Mouse (Mus musculus) hindbrain, embryonic 15.5 days (tissue): ENCODE measurements around the gene Eng. TPM values are rescaled to one million over a fixed set of nuclear protein-coding genes. Genes with fewer than 3 reads are reported as not detected.

Experiments used
- ATAC-seq: fragments of 200-750 bp; cut with Nextera tagmentation; 2 replicates; pipeline ENCODE4 v1.8.0; 2017; ENCODE audit warnings: low read depth, moderate number of reproducible peaks, moderate TSS enrichment; ENCODE audit not compliant: low FRiP score
- H3K27ac ChIP-seq: fragments of 300-500 bp; sonication (generic); replicated peaks from 2 replicates; pipeline ENCODE4 v1.5.1; 2015; ENCODE audit warnings: mild to moderate bottlenecking, inconsistent platforms
- H3K27me3 ChIP-seq: fragments of 300-500 bp; sonication (generic); 2 replicates; pipeline ENCODE4 v1.6.1; 2015; ENCODE audit warnings: control low read depth, inconsistent platforms
- H3K36me3 ChIP-seq: fragments of 300-500 bp; sonication (generic); 2 replicates; pipeline ENCODE4 v1.6.1; 2015; ENCODE audit warnings: control low read depth, inconsistent platforms
- H3K4me1 ChIP-seq: fragments of 300-500 bp; sonication (generic); replicated peaks from 2 replicates; pipeline ENCODE4 v1.6.1; 2015; ENCODE audit warnings: control low read depth, inconsistent platforms
- H3K4me2 ChIP-seq: fragments of 300-500 bp; sonication (generic); 2 replicates; pipeline ENCODE4 v1.6.1; 2015; ENCODE audit warnings: moderate library complexity, mild to moderate bottlenecking, inconsistent platforms
- H3K4me3 ChIP-seq: fragments of 300-500 bp; sonication (generic); 2 replicates; pipeline ENCODE4 v1.5.1; 2015; ENCODE audit warnings: mild to moderate bottlenecking, inconsistent platforms
- H3K9ac ChIP-seq: fragments of 300-500 bp; sonication (generic); 2 replicates; pipeline ENCODE4 v1.6.1; 2015; ENCODE audit warnings: inconsistent platforms
- H3K9me3 ChIP-seq: fragments of 300-500 bp; sonication (generic); 2 replicates; pipeline ENCODE4 v1.6.1; 2016; ENCODE audit warnings: control low read depth, inconsistent platforms
- WGBS: fragments of 180-500 bp; shearing (Covaris S2); methylation state at CpG from one replicate; pipeline ENCODE4 v1.1.7; 2015; 5-methylcytosine and 5-hydroxymethylcytosine counted together
- polyA plus RNA-seq: library from polyadenylated mRNA; unstranded; fragments of >200 nt; fragmentation: Nextera tagmentation; extraction: Ambion mirVana; gene quantifications from 2 replicates; pipeline ENCODE4 v1.2.1, GENCODE M21; 2015

Eng gene
- polyA plus RNA-seq, 1 experiment from 2014 or later, result 33.9 TPM

DNA sequence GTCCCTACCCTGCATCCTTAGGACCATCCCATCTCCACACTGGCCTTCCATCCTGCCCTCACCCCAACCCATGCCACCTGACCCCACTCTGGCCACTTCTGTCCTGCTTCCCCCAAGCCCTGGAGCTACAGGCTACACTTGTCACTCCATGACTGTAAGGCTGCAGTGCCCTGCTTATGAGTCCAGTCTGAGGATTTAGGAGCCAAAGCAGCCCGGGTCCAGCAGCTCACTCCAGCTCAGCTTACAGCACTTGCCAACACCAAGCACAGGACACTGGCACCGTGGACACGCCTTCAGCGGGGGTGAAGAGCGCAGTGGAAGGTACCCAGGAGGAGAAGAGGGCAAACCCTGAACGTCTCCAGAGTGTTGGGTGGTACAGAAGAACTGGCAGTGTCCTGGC lies 60.6 kb downstream of the Eng start:
- ATAC-seq, result no peak
- Histone ChIP-seq H3K9ac (no peak overlapping the region), H3K36me3 (peaks cover 65% of the 10 kb centered on the region), H3K4me1 (peaks cover 15% of the 10 kb centered on the region), H3K4me3 (no peak overlapping the region), H3K9me3 (no peaks in the 10 kb centered on the region), H3K27me3 (no peaks in the 10 kb centered on the region), H3K4me2 (no peak overlapping the region), H3K27ac (no peak overlapping the region)
- WGBS, result 94% methylated on average over 6 of the region's 6 CpGs

DNA sequence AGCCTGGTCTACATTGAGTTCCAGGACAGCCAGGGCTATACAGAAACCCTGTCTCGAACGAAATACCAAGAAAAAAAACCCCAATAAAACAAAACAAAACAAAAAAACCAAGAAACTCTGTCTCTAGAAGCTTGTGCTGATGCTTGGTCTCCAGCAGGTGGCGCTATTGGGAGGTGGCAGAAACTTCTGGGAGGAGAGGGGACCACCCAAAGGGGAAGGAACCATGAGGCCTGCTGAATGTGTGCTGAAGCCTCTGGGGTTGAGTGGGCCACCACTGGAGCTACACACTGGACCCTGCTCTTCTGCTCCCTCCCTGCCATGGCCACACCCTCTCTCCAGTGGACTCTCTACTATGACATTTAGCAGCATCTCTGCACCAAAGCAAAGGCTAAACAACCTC lies 62.2 kb downstream of the Eng start:
- 39% methylated on average over 3 of the region's 3 CpGs for WGBS
- H3K4me1 ChIP-seq, result peaks cover 16% of the 10 kb centered on the region
- no peaks in the 10 kb centered on the region for H3K27me3 ChIP-seq
- no peak overlapping the region for H3K9ac ChIP-seq
- no peaks in the 10 kb centered on the region for H3K9me3 ChIP-seq
- no peak overlapping the region for H3K4me2 ChIP-seq
- H3K4me3 ChIP-seq, result no peak overlapping the region
- no peak overlapping the region for H3K27ac ChIP-seq
- ATAC-seq, result no peak
- H3K36me3 ChIP-seq, result peaks cover 59% of the 10 kb centered on the region

DNA sequence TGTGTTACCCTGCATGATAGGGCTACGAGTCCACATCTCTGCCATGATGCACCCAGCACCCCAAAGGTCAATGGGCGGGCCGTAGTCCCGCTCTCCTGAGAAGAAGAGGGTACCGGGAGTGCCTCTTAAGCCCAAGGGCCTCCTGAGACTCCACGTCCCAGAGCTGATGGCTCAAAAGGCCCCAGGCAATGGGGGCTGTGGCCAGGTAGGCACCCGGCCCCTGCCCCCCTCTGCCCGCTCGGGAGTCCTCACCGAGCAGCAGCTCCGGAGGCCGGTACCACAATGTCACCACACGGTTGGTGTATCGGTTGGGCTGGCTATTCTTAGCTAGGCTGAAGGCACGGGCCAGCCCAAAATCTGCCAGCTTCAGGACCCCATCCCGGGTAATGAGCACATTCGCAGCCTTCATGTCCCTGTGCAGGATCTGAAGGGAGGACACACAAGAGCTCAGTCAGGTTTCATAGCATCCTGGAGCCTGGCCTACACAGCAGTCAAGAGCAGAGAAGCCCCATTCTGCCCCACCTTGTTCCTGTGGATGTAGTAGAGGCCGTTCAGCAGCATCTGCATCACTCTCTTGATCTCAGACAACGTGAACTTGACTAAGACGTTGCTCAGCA lies 63.2 kb downstream of the Eng start:
- peaks cover 51% of the 10 kb centered on the region for H3K36me3 ChIP-seq
- H3K27ac ChIP-seq, result no peak overlapping the region
- H3K4me1 ChIP-seq, result peaks cover 26% of the 10 kb centered on the region
- no peaks in the 10 kb centered on the region for H3K27me3 ChIP-seq
- no peak overlapping the region for H3K9ac ChIP-seq
- no peak for ATAC-seq
- H3K4me2 ChIP-seq, result no peak overlapping the region
- H3K4me3 ChIP-seq, result no peak overlapping the region
- H3K9me3 ChIP-seq, result no peaks in the 10 kb centered on the region
- WGBS, result 93% methylated on average over 20 of the region's 20 CpGs

DNA sequence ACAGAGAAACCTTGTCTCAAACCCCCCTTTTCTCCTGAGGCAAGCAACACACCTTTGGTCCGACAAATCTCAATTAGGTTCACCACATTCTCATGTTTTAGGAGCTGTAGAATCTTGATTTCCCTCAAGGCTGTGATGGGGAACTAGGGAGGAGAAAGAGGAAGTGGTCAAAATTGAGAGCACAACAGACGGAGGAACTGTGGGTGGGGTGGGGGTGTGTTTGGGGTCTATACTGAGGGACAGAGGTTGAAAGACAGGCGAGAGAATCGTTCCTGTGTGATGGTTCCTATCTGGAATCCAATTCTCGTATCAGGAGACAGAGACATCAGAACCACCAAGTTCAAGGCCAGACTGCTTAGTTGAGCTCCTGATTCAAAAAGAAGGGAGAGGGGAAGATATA lies 64.0 kb downstream of the Eng start:
- Histone ChIP-seq H3K9ac (no peak overlapping the region), H3K36me3 (peaks cover 43% of the 10 kb centered on the region), H3K4me1 (peaks cover 30% of the 10 kb centered on the region), H3K27ac (no peak overlapping the region), H3K9me3 (no peaks in the 10 kb centered on the region), H3K4me2 (no peak overlapping the region), H3K27me3 (no peaks in the 10 kb centered on the region), H3K4me3 (no peak overlapping the region)
- no peak for ATAC-seq
- 89% methylated on average over 5 of the region's 5 CpGs for WGBS

GRCm38 (mm10) chr2:32711301-32712056 lies 65.1 kb downstream of the Eng start:
- 29% methylated on average over 9 of the region's 9 CpGs for WGBS
- Histone ChIP-seq H3K9me3 (no peaks in the 10 kb centered on the region), H3K4me2 (peak overlapping the region; percentile 85), H3K27me3 (no peaks in the 10 kb centered on the region), H3K4me3 (peak overlapping the region; percentile 86), H3K9ac (peak overlapping the region; percentile 97), H3K27ac (peak overlapping the region; percentile 100; the same call in 1 of the 2 replicates), H3K36me3 (peaks cover 33% of the 10 kb centered on the region), H3K4me1 (peaks cover 30% of the 10 kb centered on the region)
- no peak for ATAC-seq

DNA sequence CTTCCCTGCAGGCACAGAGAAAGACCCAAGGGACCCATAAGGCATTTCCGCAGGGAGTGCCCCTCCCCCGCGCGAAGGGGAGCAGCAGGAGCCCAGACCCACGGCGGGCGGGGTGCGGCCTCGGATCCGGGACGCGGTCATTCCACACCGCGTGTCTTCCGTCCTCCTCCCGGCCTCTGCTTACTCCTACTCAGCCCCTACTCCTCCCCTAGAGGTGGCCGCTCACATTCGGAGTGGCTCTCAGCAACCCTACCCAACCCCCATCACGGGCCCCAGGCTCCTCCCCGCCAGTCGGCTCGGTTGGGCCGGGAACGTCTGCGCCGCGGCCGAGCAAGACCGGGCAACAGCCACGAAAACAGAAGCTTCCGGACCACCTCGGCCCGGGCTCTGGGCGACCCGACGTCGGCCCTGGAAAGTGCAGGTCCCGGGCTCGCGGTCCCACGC lies 65.7 kb downstream of the Eng start:
- Histone ChIP-seq H3K27me3 (no peaks in the 10 kb centered on the region), H3K27ac (peak overlapping the region; percentile 100), H3K36me3 (peaks cover 26% of the 10 kb centered on the region), H3K4me3 (peak overlapping the region; percentile 86), H3K4me2 (peak overlapping the region; percentile 85), H3K9me3 (no peaks in the 10 kb centered on the region), H3K4me1 (peaks cover 30% of the 10 kb centered on the region), H3K9ac (peak overlapping the region; percentile 97)
- ATAC-seq, result peak; percentile 17; the same call in 1 of the 2 replicates
- under 1% methylated on average over 41 of the region's 41 CpGs for WGBS

DNA sequence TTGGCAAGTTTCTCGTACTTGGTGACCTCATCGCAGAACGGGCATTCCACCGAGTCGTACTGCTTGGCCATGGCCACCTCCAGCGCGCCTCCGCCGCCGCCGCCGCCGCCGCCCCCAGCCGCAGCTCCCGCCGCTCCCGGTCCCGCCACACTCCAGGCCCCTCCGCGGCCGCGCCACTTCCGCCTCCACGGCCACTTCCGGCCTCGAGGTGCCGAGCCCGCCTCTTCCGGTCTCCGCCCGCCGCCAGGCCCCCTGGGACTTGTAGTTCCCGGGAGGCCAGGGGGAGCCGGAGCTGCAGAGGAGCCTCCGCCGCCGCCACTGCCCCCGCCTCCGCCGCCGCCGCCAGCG lies 66.2 kb downstream of the Eng start:
- Histone ChIP-seq H3K4me1 (peaks cover 30% of the 10 kb centered on the region), H3K27me3 (no peaks in the 10 kb centered on the region), H3K36me3 (peaks cover 25% of the 10 kb centered on the region), H3K4me3 (peak overlapping the region; percentile 86), H3K4me2 (peak overlapping the region; percentile 85), H3K9ac (peak overlapping the region; percentile 97), H3K9me3 (no peaks in the 10 kb centered on the region), H3K27ac (peak overlapping the region; percentile 100)
- WGBS, result 0% methylated on average over 36 of the region's 44 CpGs
- ATAC-seq, result peak; percentile 81

GRCm38 (mm10) chr2:32712934-32713817 lies 66.8 kb downstream of the Eng start, which contains the start of gene Cdk9:
Cdk9 (minus strand) TSS chr2:32713076.
- no peaks in the 10 kb centered on the region for H3K27me3 ChIP-seq
- peak within 1 kb of the TSS; percentile 97 for H3K9ac ChIP-seq
- peak within 1 kb of the TSS; percentile 86 for H3K4me3 ChIP-seq
- H3K36me3 ChIP-seq, result peaks cover 21% of the 10 kb centered on the region
- H3K4me2 ChIP-seq, result peak within 1 kb of the TSS; percentile 85
- WGBS, result 1% methylated on average over 52 of the region's 79 CpGs
- ATAC-seq, result peak; percentile 89
- peaks cover 30% of the 10 kb centered on the region for H3K4me1 ChIP-seq
- H3K9me3 ChIP-seq, result no peaks in the 10 kb centered on the region
- H3K27ac ChIP-seq, result peak within 1 kb of the TSS; percentile 100

DNA sequence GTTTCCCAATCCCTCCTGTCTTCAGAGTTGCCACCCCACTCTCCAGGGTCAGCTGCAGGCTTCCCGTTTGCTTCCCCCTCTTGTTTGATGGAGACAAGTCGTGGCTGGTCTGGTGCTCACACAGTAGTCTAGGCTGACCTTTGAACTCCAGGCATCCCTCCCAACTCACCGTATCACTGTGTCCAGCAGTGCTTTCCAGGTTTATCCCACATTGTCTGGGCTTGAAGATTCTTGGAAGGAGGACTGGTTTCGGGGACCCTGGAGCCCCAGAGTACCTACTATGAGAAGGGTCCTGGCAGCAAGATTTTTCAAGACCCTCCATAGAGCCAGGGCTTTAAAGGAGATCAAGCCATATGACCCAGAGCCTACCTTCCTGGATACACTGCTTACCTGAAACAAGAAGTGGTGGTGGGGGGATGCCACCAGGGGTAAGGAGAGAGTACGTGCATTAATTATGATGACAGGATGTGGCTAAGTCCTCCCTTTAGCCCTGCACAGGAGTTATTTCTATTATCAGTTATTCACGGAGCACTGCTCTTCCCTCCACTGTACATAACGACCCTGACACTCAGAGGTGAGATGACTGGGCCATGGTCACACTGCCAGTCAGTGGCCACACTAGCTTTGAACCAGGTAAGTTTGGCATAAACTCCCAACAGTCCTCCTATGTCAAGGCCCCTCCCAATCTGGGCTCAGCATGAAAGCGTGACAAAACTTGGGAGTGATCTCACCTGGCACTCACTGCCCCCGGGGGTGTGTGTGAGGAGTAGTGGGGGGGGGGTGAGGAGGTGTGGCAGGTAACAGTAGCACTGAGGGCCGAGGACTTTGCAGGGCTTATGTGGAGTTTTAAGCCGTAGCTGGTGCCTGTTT lies 68.0 kb downstream of the Eng start:
- WGBS, result 63% methylated on average over 11 of the region's 11 CpGs
- Histone ChIP-seq H3K9me3 (no peaks in the 10 kb centered on the region), H3K9ac (peak overlapping the region; percentile 97), H3K4me3 (peak overlapping the region; percentile 86; the same call in 1 of the 2 replicates), H3K27me3 (no peaks in the 10 kb centered on the region), H3K27ac (peak overlapping the region; percentile 100), H3K36me3 (peaks cover 9% of the 10 kb centered on the region), H3K4me1 (peaks cover 36% of the 10 kb centered on the region), H3K4me2 (peak overlapping the region; percentile 85)
- ATAC-seq, result no peak

GRCm38 (mm10) chr2:32714987-32715425 lies 68.6 kb downstream of the Eng start:
- no peak for ATAC-seq
- H3K27me3 ChIP-seq, result no peaks in the 10 kb centered on the region
- no peak overlapping the region for H3K4me3 ChIP-seq
- no peak overlapping the region for H3K27ac ChIP-seq
- no peak overlapping the region for H3K9ac ChIP-seq
- H3K9me3 ChIP-seq, result no peaks in the 10 kb centered on the region
- 80% methylated on average over 4 of the region's 4 CpGs for WGBS
- H3K4me2 ChIP-seq, result no peak overlapping the region
- H3K4me1 ChIP-seq, result peaks cover 36% of the 10 kb centered on the region
- peaks cover 4% of the 10 kb centered on the region; the same call in 1 of the 2 replicates for H3K36me3 ChIP-seq

DNA sequence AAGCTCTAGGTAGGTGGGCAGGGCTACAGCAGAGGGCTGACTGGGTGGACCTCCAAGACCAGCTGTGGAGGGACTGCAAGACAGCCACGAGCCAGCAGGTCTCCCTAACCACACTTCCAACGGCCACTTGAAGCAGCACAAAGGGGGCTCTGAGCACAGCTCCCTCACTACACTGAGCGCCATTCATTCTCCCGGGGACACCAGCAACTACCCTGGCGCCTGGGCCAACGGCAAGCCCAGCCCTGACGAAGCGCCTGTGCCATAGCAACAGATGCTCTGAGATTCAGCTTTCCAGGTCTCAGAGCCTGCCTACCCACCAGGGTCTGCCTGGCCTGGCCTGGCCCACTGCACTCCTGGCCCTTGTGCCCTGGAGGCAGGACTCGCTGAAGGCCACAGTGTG lies 72.4 kb downstream of the Eng start:
- Histone ChIP-seq H3K4me1 (peaks cover 18% of the 10 kb centered on the region), H3K36me3 (no peaks in the 10 kb centered on the region), H3K9me3 (no peaks in the 10 kb centered on the region), H3K9ac (no peak overlapping the region), H3K4me2 (no peak overlapping the region), H3K4me3 (no peak overlapping the region), H3K27me3 (no peaks in the 10 kb centered on the region), H3K27ac (peak overlapping the region; percentile 31; the same call in 1 of the 2 replicates)
- peak; percentile 57 for ATAC-seq
- WGBS, result 48% methylated on average over 9 of the region's 9 CpGs
